Mouse (Mus musculus): ENCODE measurements at regions not wholly inside any gene's neighbourhood (a gene's known extent, or its start where the extent isn't known, plus 50 kb on each side); places are given as distances from the start of the nearest gene placed in this dataset.

DNA sequence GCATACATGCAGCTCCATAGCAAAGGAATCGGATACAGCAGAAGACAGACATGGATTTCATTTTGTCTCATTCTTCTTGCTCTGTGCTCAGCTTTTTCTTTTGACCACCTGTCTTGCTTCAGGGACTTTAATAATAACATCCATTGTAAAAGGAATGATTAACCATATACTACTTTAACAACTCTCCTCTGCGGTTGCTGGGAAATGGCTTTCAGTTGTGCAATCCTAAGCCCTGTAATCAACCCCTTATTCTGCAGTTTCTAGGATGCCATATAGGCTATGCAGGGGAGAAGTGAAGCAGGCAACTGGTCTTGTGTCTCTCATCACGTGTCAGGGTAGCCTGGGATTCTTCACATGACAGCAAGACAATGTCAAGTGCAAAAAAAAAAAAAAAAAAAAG is 135.8 kb upstream of the Igf1 start:
- TF ChIP-seq CTCF (IDR thresholded peaks at IDR 0.05; ENCODE audit: borderline replicate concordance, insufficient read depth, low read depth, low read length) (no peak), POLR2A (IDR thresholded peaks at IDR 0.05; ENCODE audit: borderline replicate concordance, insufficient read depth, low read length) (no peak)
